Mouse (Mus musculus) neural tube, embryonic 14.5 days (tissue): Measurements from ENCODE around the gene Atf6b. TPM values are rescaled to one million over a fixed set of nuclear protein-coding genes. Genes with fewer than 3 reads are reported as not detected.

Experiments used
- ATAC-seq: fragments of 200-750 bp; cut with Nextera tagmentation; 2 replicates; pipeline ENCODE4 v1.8.0; 2017; ENCODE audit warnings: low read depth, mild to moderate bottlenecking, moderate TSS enrichment, moderate library complexity
- H3K27ac ChIP-seq: fragments of 300-500 bp; sonication (generic); 2 replicates; pipeline ENCODE4 v1.5.1; 2014; ENCODE audit warnings: low read depth, mild to moderate bottlenecking, control low read depth, low read length, moderate library complexity, mixed read lengths
- H3K27me3 ChIP-seq: fragments of 300-500 bp; sonication (generic); 2 replicates; pipeline ENCODE4 v1.6.1; 2014; ENCODE audit warnings: low read length; ENCODE audit not compliant: control insufficient read depth, insufficient read depth
- H3K36me3 ChIP-seq: fragments of 300-500 bp; sonication (generic); 2 replicates; pipeline ENCODE4 v1.6.1; 2014; ENCODE audit warnings: low read length, mixed read lengths; ENCODE audit not compliant: control insufficient read depth, insufficient read depth
- H3K4me1 ChIP-seq: fragments of 300-500 bp; sonication (generic); 2 replicates; pipeline ENCODE4 v1.6.1; 2014; ENCODE audit warnings: low read length; ENCODE audit not compliant: control insufficient read depth, insufficient read depth
- H3K4me2 ChIP-seq: fragments of 300-500 bp; sonication (generic); 2 replicates; pipeline ENCODE4 v1.6.1; 2014; ENCODE audit warnings: mild to moderate bottlenecking, low read depth, low read length, control low read depth
- H3K4me3 ChIP-seq: fragments of 300-500 bp; sonication (generic); 2 replicates; pipeline ENCODE4 v1.5.1; 2014; ENCODE audit warnings: low read depth, low read length, control low read depth, mixed read lengths
- H3K9ac ChIP-seq: fragments of 300-500 bp; sonication (generic); replicated peaks from 2 replicates; pipeline ENCODE4 v1.6.1; 2014; ENCODE audit warnings: low read depth, mild to moderate bottlenecking, control low read depth, low read length, mixed read lengths
- H3K9me3 ChIP-seq: fragments of 300-500 bp; sonication (generic); 2 replicates; pipeline ENCODE4 v1.6.1; 2016; ENCODE audit warnings: low read length; ENCODE audit not compliant: control insufficient read depth
- WGBS: fragments of 180-500 bp; shearing (Covaris S2); extraction: QIAGEN DNeasy Blood & Tissue Kit; methylation state at CpG from one replicate; pipeline ENCODE4 v1.1.7; 2014; 5-methylcytosine and 5-hydroxymethylcytosine counted together
- polyA plus RNA-seq: library from polyadenylated mRNA; unstranded; fragments of >200 nt; fragmentation: Nextera tagmentation; extraction: Ambion mirVana; gene quantifications from 2 replicates; pipeline ENCODE4 v1.2.1, GENCODE M21; 2014

The Atf6b gene
- polyA plus RNA-seq, 1 experiment from 2014 or later = 71.8 TPM

DNA sequence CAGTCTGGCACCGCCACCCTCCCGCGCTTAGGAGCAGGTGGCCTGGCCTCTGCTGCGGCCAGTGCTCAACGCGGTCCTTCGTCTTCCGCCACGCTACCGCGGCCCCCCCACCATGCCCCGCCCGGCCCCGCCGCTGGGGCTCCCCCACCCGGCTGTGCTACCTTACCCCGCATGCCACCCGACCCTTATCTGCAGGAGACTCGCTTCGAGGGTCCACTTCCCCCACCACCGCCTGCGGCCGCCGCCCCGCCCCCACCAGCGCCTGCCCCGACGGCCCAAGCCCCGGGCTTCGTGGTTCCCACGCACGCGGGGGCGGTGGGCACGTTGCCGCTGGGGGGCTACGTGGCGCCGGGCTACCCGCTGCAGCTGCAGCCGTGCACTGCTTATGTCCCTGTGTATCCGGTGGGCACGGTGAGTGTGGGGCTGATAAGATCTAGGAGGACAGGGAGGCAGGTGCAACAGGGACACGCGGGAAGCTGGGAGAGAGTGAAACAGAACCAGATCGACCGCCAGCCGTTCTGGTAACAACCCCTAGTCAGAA lies 16.1 kb upstream of the Atf6b start:
- Histone ChIP-seq H3K9ac (peak overlapping the region; percentile 50), H3K4me3 (peak overlapping the region; percentile 65), H3K36me3 (no peaks in the 10 kb centered on the region), H3K4me1 (peaks cover 41% of the 10 kb centered on the region), H3K27ac (no peak overlapping the region), H3K4me2 (peak overlapping the region; percentile 86), H3K27me3 (peaks cover 8% of the 10 kb centered on the region), H3K9me3 (no peaks in the 10 kb centered on the region)
- no peak for ATAC-seq
- WGBS = 4% methylated on average over 34 of the region's 48 CpGs

DNA sequence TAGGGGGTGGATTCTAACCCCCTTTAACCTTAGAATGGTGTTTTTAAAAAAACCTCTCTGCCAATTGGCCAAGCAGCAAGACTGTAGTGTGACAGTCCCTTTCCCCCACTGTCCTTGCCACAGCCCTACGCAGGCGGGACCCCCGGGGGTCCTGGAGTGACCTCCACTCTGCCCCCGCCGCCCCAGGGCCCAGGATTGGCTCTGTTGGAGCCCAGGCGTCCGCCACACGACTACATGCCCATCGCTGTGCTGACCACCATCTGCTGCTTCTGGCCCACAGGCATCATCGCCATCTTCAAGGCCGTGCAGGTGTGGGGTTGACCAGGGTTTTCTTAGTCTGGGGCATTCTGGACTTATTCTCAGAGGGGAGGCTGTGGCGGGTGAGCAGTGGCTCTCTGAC lies 15.3 kb upstream of the Atf6b start:
- 3% methylated on average over 12 of the region's 12 CpGs for WGBS
- H3K27me3 ChIP-seq = peaks cover 8% of the 10 kb centered on the region

DNA sequence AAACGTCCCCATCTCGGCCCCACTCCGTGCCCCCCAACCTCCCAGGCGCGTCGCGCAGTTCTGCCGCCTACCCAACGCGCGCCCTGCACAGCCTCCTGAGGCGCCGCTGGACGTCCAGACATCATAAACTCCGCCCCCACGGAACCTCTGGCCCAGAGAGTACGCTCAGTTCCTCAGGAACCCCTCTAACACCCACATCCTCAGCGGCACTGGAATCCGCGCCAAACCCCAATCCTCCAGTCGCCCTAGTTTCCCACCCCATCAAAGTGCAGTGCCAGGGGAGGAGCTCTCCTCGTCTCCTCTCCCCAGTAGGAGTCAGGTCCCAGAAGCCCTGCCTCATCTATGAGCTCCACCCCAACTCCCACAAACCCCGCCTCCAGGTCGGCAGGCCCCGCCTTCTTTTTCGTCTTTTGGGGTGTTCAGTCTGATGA lies 14.7 kb upstream of the Atf6b start:
- Histone ChIP-seq H3K36me3 (no peaks in the 10 kb centered on the region), H3K4me3 (peak overlapping the region; percentile 65), H3K27ac (no peak overlapping the region), H3K4me2 (peak overlapping the region; percentile 86), H3K9me3 (no peaks in the 10 kb centered on the region), H3K9ac (peak overlapping the region; percentile 35), H3K4me1 (peaks cover 35% of the 10 kb centered on the region), H3K27me3 (peaks cover 8% of the 10 kb centered on the region)
- WGBS = 2% methylated on average over 24 of the region's 26 CpGs
- no peak for ATAC-seq

More for the DNA sequence above, 15.3 kb upstream of the Atf6b start:
- peak overlapping the region; percentile 65 for H3K4me3 ChIP-seq
- H3K9me3 ChIP-seq = no peaks in the 10 kb centered on the region
- H3K36me3 ChIP-seq = no peaks in the 10 kb centered on the region
- peak overlapping the region; percentile 35 for H3K9ac ChIP-seq
- H3K4me1 ChIP-seq = peaks cover 35% of the 10 kb centered on the region
- H3K27ac ChIP-seq = no peak overlapping the region
- ATAC-seq = no peak
- peak overlapping the region; percentile 86 for H3K4me2 ChIP-seq

DNA sequence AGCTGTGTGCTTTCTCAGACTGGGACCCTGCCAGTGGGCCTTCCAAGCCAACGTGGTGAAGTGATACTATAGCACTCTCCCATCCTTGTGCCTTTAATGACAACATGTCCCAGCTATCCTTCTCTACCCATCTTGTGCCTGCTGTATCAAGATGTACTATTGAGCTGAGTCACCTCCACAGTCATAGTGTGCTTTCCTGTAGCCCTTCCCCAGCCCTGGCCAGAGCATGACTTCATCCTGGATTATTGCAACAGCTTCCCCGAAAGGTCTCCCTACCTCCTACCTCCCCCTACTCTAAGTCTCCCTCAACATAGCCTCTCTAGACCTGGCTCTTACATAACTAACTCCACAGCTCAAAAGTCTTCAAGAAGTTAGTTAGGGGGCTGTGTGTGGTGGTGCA lies 11.3 kb upstream of the Atf6b start:
- no peak overlapping the region for H3K4me2 ChIP-seq
- 71% methylated on average over 2 of the region's 2 CpGs for WGBS
- peaks cover 11% of the 10 kb centered on the region for H3K4me1 ChIP-seq
- no peak overlapping the region for H3K27ac ChIP-seq
- no peaks in the 10 kb centered on the region for H3K36me3 ChIP-seq
- no peak overlapping the region for H3K4me3 ChIP-seq
- no peak for ATAC-seq
- peaks cover 3% of the 10 kb centered on the region for H3K27me3 ChIP-seq
- no peak overlapping the region for H3K9ac ChIP-seq
- no peaks in the 10 kb centered on the region for H3K9me3 ChIP-seq

DNA sequence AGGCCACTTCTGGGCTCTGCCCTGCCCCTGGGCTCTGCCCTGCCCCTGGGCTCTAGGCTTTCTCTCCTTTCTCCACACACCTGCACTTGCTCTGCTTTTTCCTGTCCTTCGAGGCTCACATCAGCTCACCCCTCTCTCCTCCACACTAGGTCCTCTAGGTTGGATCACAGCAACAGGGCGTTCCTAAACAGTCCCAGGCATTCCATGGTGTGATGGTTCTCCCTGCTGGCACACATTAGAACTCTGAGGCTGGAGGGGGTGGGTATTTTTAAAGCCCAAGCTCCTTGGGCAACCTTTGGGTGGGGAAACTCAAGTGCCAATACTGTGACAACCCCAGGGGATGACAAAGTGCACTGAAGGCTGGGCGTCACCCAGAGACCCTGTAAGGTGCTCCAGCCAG lies 9.5 kb upstream of the Atf6b start:
- Histone ChIP-seq H3K4me2 (no peak overlapping the region), H3K9me3 (no peaks in the 10 kb centered on the region), H3K4me1 (no peaks in the 10 kb centered on the region), H3K27ac (no peak overlapping the region), H3K9ac (no peak overlapping the region), H3K36me3 (no peaks in the 10 kb centered on the region), H3K4me3 (no peak overlapping the region), H3K27me3 (no peaks in the 10 kb centered on the region)
- 65% methylated on average over 3 of the region's 3 CpGs for WGBS
- no peak for ATAC-seq

DNA sequence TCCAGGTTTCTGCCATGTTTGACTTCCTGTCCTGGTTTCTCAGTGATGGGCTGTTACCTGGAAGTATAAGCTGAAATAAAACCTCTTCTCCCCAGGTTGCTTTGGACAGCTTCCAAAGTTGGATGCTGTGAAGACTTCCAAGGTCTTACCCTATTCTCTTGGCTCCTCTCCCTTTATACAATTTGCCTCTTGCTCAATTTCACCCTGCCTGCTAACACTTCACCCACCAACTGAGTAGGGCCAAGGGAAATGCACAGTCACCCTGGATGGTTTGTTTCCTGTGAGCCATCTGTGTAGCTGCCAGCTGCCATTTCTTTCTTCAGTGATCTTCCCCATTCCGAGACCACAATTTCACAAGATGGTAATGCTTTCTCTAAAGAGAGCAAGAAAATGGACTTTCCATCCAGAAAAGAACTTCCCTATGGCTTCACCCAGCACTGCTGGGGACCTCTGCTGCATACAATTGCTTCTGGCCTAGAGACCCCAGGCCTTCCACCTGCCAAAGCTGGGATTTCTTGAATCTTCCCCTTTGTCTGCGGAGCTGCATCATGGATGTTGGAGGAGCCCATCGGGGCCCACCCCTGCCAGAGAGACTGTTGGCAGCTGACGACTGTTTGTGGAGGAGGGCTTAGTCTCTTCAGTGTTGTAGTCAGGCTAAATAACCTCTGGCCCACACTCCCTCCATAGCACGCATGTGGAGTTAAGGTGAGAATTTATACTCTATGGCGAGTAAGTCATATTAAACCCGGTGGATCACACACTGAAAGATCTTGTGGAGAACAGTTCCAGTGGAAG lies 7.3 kb upstream of the Atf6b start:
- Histone ChIP-seq H3K4me2 (no peak overlapping the region), H3K27ac (no peak overlapping the region), H3K9ac (no peak overlapping the region), H3K4me3 (no peak overlapping the region), H3K4me1 (no peaks in the 10 kb centered on the region), H3K27me3 (no peaks in the 10 kb centered on the region), H3K9me3 (no peaks in the 10 kb centered on the region), H3K36me3 (no peaks in the 10 kb centered on the region)
- ATAC-seq = no peak
- 85% methylated on average over 7 of the region's 7 CpGs for WGBS

DNA sequence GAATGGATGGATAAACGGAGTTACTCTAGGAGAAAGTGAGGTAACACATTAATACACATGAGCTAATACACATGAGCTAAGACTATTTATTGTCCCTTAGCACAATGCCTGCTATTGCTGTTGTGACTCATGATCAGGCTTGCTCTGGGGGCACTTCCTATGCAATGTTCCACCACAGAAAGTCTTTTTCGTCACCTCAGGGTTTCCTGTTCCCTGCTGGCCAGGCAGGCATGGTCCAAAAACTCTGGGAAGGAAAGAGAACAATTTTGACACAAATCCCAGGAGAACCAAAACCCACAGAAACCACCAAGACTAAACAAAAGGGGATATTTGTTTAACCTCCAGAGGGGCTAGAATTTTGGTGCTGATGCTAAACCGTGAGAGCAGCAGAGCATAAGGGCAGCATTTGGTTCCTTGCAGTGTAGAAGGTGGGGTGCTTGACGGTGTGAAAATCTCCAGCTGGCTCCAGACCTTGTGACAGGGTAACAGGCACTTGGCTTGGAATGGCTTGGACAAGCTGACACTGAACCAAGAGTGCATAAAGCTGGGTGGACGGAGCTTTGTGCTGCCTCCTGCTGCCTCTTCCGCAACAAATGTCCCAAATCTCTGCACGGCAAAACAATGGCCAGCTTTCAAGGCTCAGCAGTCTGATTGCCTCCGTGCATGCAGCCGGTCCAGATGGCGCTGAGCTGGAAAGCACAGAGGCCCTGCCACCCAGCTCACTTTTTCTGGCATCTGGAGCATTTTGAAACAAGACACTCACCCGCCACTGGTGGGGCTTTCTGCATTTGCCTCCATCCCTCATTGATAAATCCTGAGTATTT lies 6.0 kb upstream of the Atf6b start:
- peak overlapping the region; percentile 0; the same call in 1 of the 2 replicates for H3K4me2 ChIP-seq
- ATAC-seq = no peak
- H3K9me3 ChIP-seq = no peaks in the 10 kb centered on the region
- H3K36me3 ChIP-seq = no peaks in the 10 kb centered on the region
- 12% methylated on average over 11 of the region's 11 CpGs for WGBS
- no peak overlapping the region for H3K4me3 ChIP-seq
- no peaks in the 10 kb centered on the region for H3K27me3 ChIP-seq
- peaks cover 8% of the 10 kb centered on the region for H3K4me1 ChIP-seq
- peak overlapping the region; percentile 58 for H3K27ac ChIP-seq
- no peak overlapping the region for H3K9ac ChIP-seq

DNA sequence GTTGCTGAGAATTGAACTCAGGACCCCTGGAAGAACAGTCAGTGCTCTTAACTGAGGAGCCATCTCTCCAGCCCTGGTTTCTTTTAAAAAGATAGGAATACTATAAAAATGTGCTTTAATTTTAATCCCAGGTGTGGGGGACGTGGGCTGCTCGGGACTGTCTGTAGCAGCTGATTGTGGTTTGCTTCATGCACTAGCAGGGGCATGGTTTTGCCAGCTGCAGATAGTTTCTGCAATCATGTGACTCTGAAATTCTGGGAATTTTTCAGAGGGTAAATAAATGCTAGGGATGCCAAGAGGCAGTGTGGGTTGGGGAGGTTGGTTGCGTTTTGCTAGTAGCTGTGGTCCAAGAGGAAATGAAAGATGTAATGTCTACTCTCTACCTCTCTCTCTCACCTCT lies 5.0 kb upstream of the Atf6b start:
- H3K4me2 ChIP-seq = no peak overlapping the region
- H3K4me1 ChIP-seq = peaks cover 12% of the 10 kb centered on the region
- ATAC-seq = no peak
- no peak overlapping the region for H3K27ac ChIP-seq
- H3K9ac ChIP-seq = no peak overlapping the region
- no peaks in the 10 kb centered on the region for H3K36me3 ChIP-seq
- no peaks in the 10 kb centered on the region for H3K27me3 ChIP-seq
- H3K9me3 ChIP-seq = no peaks in the 10 kb centered on the region
- WGBS = 94% methylated on average over 3 of the region's 3 CpGs
- no peak overlapping the region for H3K4me3 ChIP-seq

DNA sequence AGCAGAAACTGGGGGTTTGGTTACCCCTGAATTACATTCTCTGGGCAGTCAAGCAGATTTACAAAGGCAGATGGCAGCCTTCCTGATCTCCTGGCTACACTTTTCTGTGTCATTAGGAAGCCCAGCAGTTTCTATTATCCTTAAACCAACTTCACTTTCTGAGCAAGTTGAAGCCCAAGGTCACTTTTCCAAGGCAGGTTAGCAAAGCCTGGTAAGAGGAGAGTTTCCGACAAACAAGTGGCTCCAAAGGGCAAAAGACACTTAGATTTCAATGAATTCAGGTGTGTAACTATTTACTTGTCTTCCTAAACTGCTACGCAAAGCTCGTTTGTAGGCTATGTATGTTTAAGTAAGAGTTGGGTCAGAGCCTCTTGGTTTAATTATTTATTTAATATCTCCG lies 3.6 kb upstream of the Atf6b start:
- H3K4me2 ChIP-seq = no peak overlapping the region
- 95% methylated on average over 4 of the region's 4 CpGs for WGBS

More for the DNA sequence above, 3.6 kb upstream of the Atf6b start:
- H3K27ac ChIP-seq = no peak overlapping the region
- H3K4me3 ChIP-seq = no peak overlapping the region
- H3K9me3 ChIP-seq = no peaks in the 10 kb centered on the region
- H3K4me1 ChIP-seq = peaks cover 20% of the 10 kb centered on the region
- no peaks in the 10 kb centered on the region for H3K36me3 ChIP-seq
- ATAC-seq = no peak
- H3K27me3 ChIP-seq = no peaks in the 10 kb centered on the region
- no peak overlapping the region for H3K9ac ChIP-seq
